Mouse (Mus musculus) myocyte (in vitro differentiated cells): ENCODE data around the gene Rnf126. TPM values are rescaled to one million over a fixed set of nuclear protein-coding genes. Genes with fewer than 3 reads are reported as not detected.
A peak's percentile ranks its signal among the peaks of the same experiment; 100 is the strongest.

Source experiments
- H3K27me3 ChIP-seq: one replicate; pipeline ENCODE4 v1.6.1; 2011; ENCODE audit not compliant: control insufficient read depth, insufficient read depth, insufficient read length
- H3K36me3 ChIP-seq: one replicate; pipeline ENCODE4 v1.6.1; 2011; ENCODE audit not compliant: control insufficient read depth, insufficient read depth
- H3K4me2 ChIP-seq: one replicate; pipeline ENCODE4 v1.6.1; 2011; ENCODE audit warnings: low read depth, control low read depth
- H3K4me3 ChIP-seq: one replicate; pipeline ENCODE4 v1.5.1; 2011; ENCODE audit warnings: mild to moderate bottlenecking, control low read depth, moderate library complexity
- H3K79me2 ChIP-seq: one replicate; pipeline ENCODE4 v1.6.1; 2011; ENCODE audit not compliant: control insufficient read depth, insufficient read depth
- H3ac ChIP-seq: one replicate; pipeline ENCODE4 v1.6.1; 2011; ENCODE audit not compliant: control insufficient read depth, insufficient read length
- CEBPB ChIP-seq: IDR thresholded peaks from 2 replicates; pipeline ENCODE4 v1.6.1; 2011; ENCODE audit warnings: mild to moderate bottlenecking, moderate library complexity; ENCODE audit not compliant: poor library complexity, insufficient read depth, severe bottlenecking
- E2F4 ChIP-seq: IDR thresholded peaks from one replicate; pipeline ENCODE4 v1.6.1; 2011; ENCODE audit warnings: mild to moderate bottlenecking, control low read depth, moderate library complexity; ENCODE audit not compliant: insufficient read depth
- MAX ChIP-seq: IDR thresholded peaks from one replicate; pipeline ENCODE4 v1.6.1; 2011; ENCODE audit warnings: low read depth, mild to moderate bottlenecking, control low read depth
- MYOD1 ChIP-seq, 3 experiments: IDR thresholded peaks; one replicate each; pipeline ENCODE4 v1.6.1; 2011; ENCODE audit warnings: control low read depth in 2 of 3, low read depth in 2 of 3, mild to moderate bottlenecking in 2 of 3, moderate library complexity in 1 of 3; ENCODE audit not compliant: insufficient read length in 2 of 3, control insufficient read depth in 1 of 3
- MYOG ChIP-seq, 3 experiments: IDR thresholded peaks; one replicate each; pipeline ENCODE4 v1.6.1; 2011; ENCODE audit warnings: control low read depth in 2 of 3, low read depth in 2 of 3, mild to moderate bottlenecking in 2 of 3; ENCODE audit not compliant: insufficient read length in 2 of 3, control insufficient read depth in 1 of 3, insufficient read depth in 1 of 3
- POLR2A ChIP-seq: IDR thresholded peaks from one replicate; pipeline ENCODE4 v1.6.1; 2011; ENCODE audit warnings: low read depth, mild to moderate bottlenecking, control low read depth, moderate library complexity; ENCODE audit not compliant: insufficient read length
- POLR2AphosphoS2 ChIP-seq: IDR thresholded peaks from one replicate; pipeline ENCODE4 v1.6.1; 2011; ENCODE audit warnings: low read depth, control low read depth; ENCODE audit not compliant: insufficient read length
- REST ChIP-seq: IDR thresholded peaks from one replicate; pipeline ENCODE4 v1.6.1; 2011; ENCODE audit warnings: mild to moderate bottlenecking, control low read depth, moderate library complexity; ENCODE audit not compliant: insufficient read depth, insufficient read length
- SRF ChIP-seq: IDR thresholded peaks from one replicate; pipeline ENCODE4 v1.6.1; 2011; ENCODE audit warnings: low read depth; ENCODE audit not compliant: control insufficient read depth, insufficient read length
- TCF12 ChIP-seq: IDR thresholded peaks from one replicate; pipeline ENCODE4 v1.6.1; 2011; ENCODE audit warnings: mild to moderate bottlenecking, control low read depth; ENCODE audit not compliant: poor library complexity, insufficient read depth, severe bottlenecking
- TCF3 ChIP-seq: IDR thresholded peaks from one replicate; pipeline ENCODE4 v1.6.1; 2011; ENCODE audit warnings: low read depth, control low read depth; ENCODE audit not compliant: insufficient read length
- USF1 ChIP-seq: IDR thresholded peaks from one replicate; pipeline ENCODE4 v1.6.1; 2011; ENCODE audit warnings: low read depth, mild to moderate bottlenecking, control low read depth, moderate library complexity
- polyA plus RNA-seq: library from polyadenylated mRNA; unstranded; fragments of >200 nt; fragmentation: generic; extraction: Trizol; gene quantifications from one replicate; pipeline ENCODE4 v1.2.1, GENCODE M21; 2012; ENCODE audit warnings: missing spikeins

The Rnf126 gene
- polyA plus RNA-seq, 1 experiment = 91.3 TPM

GRCm38 (mm10) chr10:79792339-79793040 is 25.7 kb upstream of the Rnf126 start:
- H3K27me3 ChIP-seq = no peaks in the 10 kb centered on the region
- H3ac ChIP-seq = no peak overlapping the region
- H3K36me3 ChIP-seq = no peaks in the 10 kb centered on the region
- no peaks in the 10 kb centered on the region for H3K79me2 ChIP-seq
- peak overlapping the region; percentile 50 for H3K4me3 ChIP-seq
- TF ChIP-seq USF1 (no peak), MYOG (IDR thresholded peaks at IDR 0.05; ENCODE audit: control insufficient read depth in 1 of 3, insufficient read depth in 1 of 3, insufficient read length in 2 of 3, low read depth in 2 of 3) (no peak)
- peak overlapping the region; percentile 80 for H3K4me2 ChIP-seq

GRCm38 (mm10) chr10:79790861-79791260 is 24.1 kb upstream of the Rnf126 start, which contains the start of gene Prss57:
Gene Prss57, minus strand, starts transcription at chr10:79790961.
- no peak within 1 kb of the TSS for H3K4me3 ChIP-seq
- no peaks in the 10 kb centered on the region for H3K36me3 ChIP-seq
- TF ChIP-seq TCF12 = no peak
- TF ChIP-seq TCF3 = no peak
- TF ChIP-seq SRF = no peak
- TF ChIP-seq POLR2AphosphoS2 = no peak
- no peak for TF ChIP-seq POLR2A
- no peak for TF ChIP-seq MYOD1 (IDR thresholded peaks at IDR 0.05; ENCODE audit: control insufficient read depth in 1 of 3, insufficient read length in 2 of 3, low read depth in 2 of 3)
- TF ChIP-seq REST = no peak
- TF ChIP-seq CEBPB = no peak
- no peak for TF ChIP-seq MYOG (IDR thresholded peaks at IDR 0.05; ENCODE audit: control insufficient read depth in 1 of 3, insufficient read depth in 1 of 3, insufficient read length in 2 of 3, low read depth in 2 of 3)
- TF ChIP-seq E2F4 = no peak
- H3K79me2 ChIP-seq = no peaks in the 10 kb centered on the region
- H3ac ChIP-seq = no peak within 1 kb of the TSS
- H3K27me3 ChIP-seq = no peaks in the 10 kb centered on the region
- H3K4me2 ChIP-seq = no peak within 1 kb of the TSS

GRCm38 (mm10) chr10:79789581-79789980 is 22.8 kb upstream of the Rnf126 start:
- Histone ChIP-seq H3ac (no peak overlapping the region), H3K27me3 (no peaks in the 10 kb centered on the region), H3K79me2 (no peaks in the 10 kb centered on the region), H3K4me2 (no peak overlapping the region), H3K4me3 (no peak overlapping the region), H3K36me3 (no peaks in the 10 kb centered on the region)
- TF ChIP-seq E2F4 (no peak), USF1 (no peak), CEBPB (no peak), TCF3 (no peak)

GRCm38 (mm10) chr10:79788386-79789158 is 21.8 kb upstream of the Rnf126 start:
- no peak overlapping the region for H3ac ChIP-seq
- no peak overlapping the region for H3K4me3 ChIP-seq
- H3K36me3 ChIP-seq = no peaks in the 10 kb centered on the region
- no peak overlapping the region for H3K4me2 ChIP-seq
- TF ChIP-seq CEBPB = no peak
- H3K79me2 ChIP-seq = no peaks in the 10 kb centered on the region
- no peaks in the 10 kb centered on the region for H3K27me3 ChIP-seq

- no peaks in the 10 kb centered on the region for H3K36me3 ChIP-seq
- H3K4me3 ChIP-seq = no peak overlapping the region
- H3K4me2 ChIP-seq = no peak overlapping the region
- H3K27me3 ChIP-seq = no peaks in the 10 kb centered on the region
- no peak for TF ChIP-seq USF1
- TF ChIP-seq POLR2A = no peak
- no peak for TF ChIP-seq TCF12
- no peak for TF ChIP-seq E2F4
- no peak for TF ChIP-seq TCF3
- TF ChIP-seq SRF = no peak
- TF ChIP-seq CEBPB = no peak
- no peak for TF ChIP-seq POLR2AphosphoS2
- no peak for TF ChIP-seq MAX
- no peak for TF ChIP-seq MYOD1 (IDR thresholded peaks at IDR 0.05; ENCODE audit: control insufficient read depth in 1 of 3, insufficient read length in 2 of 3, low read depth in 2 of 3)
- TF ChIP-seq REST = no peak
- no peak for TF ChIP-seq MYOG (IDR thresholded peaks at IDR 0.05; ENCODE audit: control insufficient read depth in 1 of 3, insufficient read depth in 1 of 3, insufficient read length in 2 of 3, low read depth in 2 of 3)
- no peak overlapping the region for H3ac ChIP-seq
- H3K79me2 ChIP-seq = no peaks in the 10 kb centered on the region
Measured at GRCm38 (mm10) chr10:79783920-79784800, 17.4 kb upstream of the Rnf126 start.
